Mouse (Mus musculus): Measurements from ENCODE around the gene Olfr601.
"Not testable (repeated sequence)": the region's sequence is repeated elsewhere in the genome, so short reads cannot be mapped to it uniquely, and the experiment has no call there.

Gene Olfr601

DNA sequence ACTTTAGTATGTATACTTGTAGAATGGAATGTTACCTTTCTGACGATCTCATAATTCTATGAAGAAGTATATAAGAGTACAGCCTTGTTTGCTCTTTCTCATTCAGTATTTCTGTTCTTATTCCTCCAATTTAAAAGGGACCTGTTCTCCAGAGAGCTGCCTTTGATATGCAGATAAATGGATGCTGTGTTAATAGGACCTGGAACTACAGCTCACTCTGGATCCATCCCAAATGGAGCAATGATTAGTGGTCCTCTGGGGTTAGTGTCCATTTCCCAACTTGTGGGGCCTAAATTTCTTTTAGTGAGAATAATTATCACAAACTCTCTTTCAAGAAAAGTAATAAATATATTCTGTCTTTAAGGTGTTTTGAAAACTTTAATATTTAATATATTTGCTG, at the start of gene Olfr601:
TSS of gene Olfr601 (minus strand) at position 101 of the 400 bp plus-strand sequence.
- no peak for DNase-seq (ENCODE audit: extremely low read depth, low read depth)

DNA sequence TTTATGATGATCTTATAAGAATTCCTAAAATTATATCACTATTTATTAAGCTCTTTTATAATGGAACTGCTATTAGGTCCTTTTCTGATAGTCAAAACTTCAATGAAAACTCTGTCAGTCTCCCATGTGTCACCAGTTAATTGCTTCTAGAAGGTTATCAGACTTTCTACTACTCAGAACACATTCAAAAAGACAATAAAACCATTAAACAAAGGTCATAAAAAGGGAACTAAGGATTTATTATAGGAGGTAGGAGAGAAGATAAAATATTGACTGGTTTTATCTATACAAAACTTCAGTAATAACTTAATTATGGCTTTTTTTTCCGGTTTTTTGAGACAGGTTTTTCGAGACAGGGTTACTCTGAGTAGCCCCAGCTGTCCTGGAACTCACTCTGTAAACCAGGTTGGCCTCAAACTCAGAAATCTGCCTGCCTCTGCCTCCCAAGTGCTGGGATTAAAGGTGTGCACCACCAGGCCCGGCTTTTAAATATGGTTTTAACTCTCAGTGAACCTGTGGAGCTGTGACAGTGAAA, 44.1 kb upstream of the Olfr601 start:
- DNase-seq (ENCODE audit: extremely low read depth, low read depth): not testable (repeated sequence)

DNA sequence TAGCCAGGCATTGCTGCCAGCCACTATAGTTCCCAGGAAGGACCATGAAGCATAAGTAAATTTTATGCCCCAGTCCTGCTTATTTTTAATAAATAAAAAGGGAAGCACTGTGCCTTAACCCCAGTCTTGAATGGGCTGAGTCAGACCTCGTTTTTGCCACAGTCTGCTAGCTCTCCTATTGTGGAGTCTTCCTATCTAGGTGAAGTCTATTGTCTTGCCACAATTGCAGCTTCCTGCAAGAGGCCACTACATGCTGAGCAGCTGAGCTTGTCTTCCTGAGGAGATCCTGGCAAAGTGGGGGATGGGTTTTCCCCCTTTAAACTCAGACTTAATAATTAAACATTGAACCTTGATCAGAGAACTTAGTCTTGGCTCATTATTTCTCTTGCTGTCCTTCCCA, 36.5 kb upstream of the Olfr601 start:
- DNase-seq (ENCODE audit: extremely low read depth, low read depth): no peak

DNA sequence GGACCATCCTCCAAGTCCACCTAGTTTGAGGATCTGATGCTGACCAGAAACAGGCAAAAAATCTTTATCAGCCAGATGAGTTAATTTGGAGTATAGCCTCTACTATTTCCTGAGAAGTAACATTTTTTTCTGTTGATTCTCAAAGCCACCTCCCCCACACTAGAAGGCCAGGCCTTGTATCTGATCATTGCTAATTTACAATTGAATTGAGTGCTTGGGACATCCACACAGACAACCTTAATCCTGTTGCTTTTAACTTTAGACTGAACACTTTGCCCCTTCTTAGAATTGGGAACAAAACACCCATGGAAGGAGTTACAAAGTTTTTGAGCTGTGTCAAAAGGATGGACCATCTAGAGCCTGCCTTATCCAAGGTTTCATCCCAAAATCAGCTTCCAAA, 35.3 kb upstream of the Olfr601 start:
- DNase-seq (ENCODE audit: extremely low read depth, low read depth): no peak

DNA sequence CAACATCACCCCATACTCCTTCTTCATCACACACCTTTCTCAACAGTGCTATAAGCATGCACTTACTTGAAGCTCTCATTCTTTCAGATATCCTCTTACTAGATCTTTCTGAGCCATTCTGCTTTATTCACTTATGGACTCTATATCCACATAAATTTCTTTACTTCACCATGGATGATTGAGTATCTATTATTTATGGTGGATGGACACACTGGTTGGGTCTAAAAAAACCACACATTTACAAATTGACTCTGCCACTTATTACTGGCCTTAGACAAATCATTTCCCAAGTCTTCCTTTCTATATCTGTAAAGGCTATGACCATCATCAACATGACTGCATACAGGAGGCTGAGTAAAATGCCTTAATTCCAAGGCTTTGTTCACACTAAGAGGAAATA, 23.6 kb upstream of the Olfr601 start, which contains the start of gene Olfr603:
TSS of gene Olfr603 (minus strand) at position 101 of the 400 bp plus-strand sequence.
- no peak for DNase-seq (ENCODE audit: extremely low read depth, low read depth)

GRCm38 (mm10) chr7:103349569-103349968, 12.9 kb downstream of the Olfr601 start, which contains the start of gene Olfr600:
Gene Olfr600, minus strand, starts transcription at chr7:103349669.
- no peak for DNase-seq (ENCODE audit: extremely low read depth, low read depth)

- DNase-seq (ENCODE audit: extremely low read depth, low read depth): no peak
Observed at GRCm38 (mm10) chr7:103335617-103336016, 26.8 kb downstream of the Olfr601 start, which contains the start of gene Olfr599. Gene Olfr599, plus strand, starts transcription at chr7:103335917.

DNA sequence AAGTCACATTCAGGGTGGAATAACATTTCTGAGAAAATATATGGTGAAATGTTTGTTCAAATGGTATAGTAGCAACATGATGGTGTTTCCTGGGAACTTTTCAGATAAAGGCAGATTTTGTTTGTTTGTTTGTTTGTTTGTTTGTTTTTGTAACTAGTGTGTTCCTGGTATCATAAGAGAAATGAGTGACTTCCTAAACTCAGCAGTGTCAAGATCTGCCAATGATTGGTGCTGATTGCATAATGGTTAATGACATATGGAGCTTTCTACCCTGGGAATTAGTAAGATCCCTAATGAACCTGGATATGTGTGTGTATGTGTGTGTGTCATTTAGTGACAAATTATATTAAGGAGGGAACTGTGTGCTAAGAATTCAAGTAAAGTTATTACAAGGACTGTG, 39.2 kb downstream of the Olfr601 start, which contains the start of gene Olfr598:
TSS of gene Olfr598 (plus strand) at position 301 of the 400 bp plus-strand sequence.
- no peak for DNase-seq (ENCODE audit: extremely low read depth, low read depth)

DNA sequence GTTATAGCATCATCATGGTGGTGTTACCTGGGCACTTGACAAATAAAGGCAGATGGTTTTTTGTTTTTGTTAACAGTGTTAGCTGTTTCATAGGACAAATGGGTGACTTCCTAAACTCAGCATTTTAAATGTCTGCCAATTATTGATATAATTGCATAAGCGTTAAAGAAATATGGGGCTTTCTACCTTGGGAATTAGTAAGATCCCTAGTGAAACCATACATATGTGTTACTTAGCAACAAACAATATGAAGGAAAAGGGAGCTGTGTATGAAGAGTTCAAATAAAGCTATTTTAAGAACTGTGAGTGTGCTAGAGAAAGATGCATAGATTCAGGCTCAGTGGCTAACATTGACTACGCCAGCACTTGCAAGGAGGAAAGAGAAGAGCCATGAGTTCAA, 46.4 kb downstream of the Olfr601 start, which contains the start of gene Olfr597:
TSS of gene Olfr597 (plus strand) at position 301 of the 400 bp plus-strand sequence.
- DNase-seq (ENCODE audit: extremely low read depth, low read depth): not testable (repeated sequence)

Measured in MEL-GATA-1-ER (cell line).